Mouse (Mus musculus) liver, embryonic 14.5 days (tissue): ENCODE measurements around the gene Macf1. TPM values are rescaled to one million over a fixed set of nuclear protein-coding genes. Genes with fewer than 3 reads are reported as not detected.

ENCODE experiments used
- ATAC-seq: fragments of 200-750 bp; cut with Nextera tagmentation; 2 replicates; pipeline ENCODE4 v1.8.0; 2017; ENCODE audit warnings: moderate number of reproducible peaks, mild to moderate bottlenecking, moderate library complexity; ENCODE audit not compliant: insufficient read depth
- DNase-seq, 3 experiments: peaks; one replicate each; pipeline ENCODE4 v3.0.0-alpha.2; 2012 to 2013; ENCODE audit warnings: low read depth in 3 of 3, low spot score in 3 of 3
- H3K27ac ChIP-seq: fragments of 300-500 bp; sonication (generic); 2 replicates; pipeline ENCODE4 v1.5.1; 2014; ENCODE audit warnings: moderate library complexity, mild to moderate bottlenecking, control low read depth, inconsistent platforms
- H3K27me3 ChIP-seq: fragments of 300-500 bp; sonication (generic); 2 replicates; pipeline ENCODE4 v1.6.1; 2014; ENCODE audit warnings: mild to moderate bottlenecking, low read length, moderate library complexity; ENCODE audit not compliant: control insufficient read depth, insufficient read depth
- H3K36me3 ChIP-seq: fragments of 300-500 bp; sonication (generic); replicated peaks from 2 replicates; pipeline ENCODE4 v1.6.1; 2014; ENCODE audit warnings: low read depth; ENCODE audit not compliant: control insufficient read depth, insufficient read depth
- H3K4me1 ChIP-seq, 2 experiments: fragments of 200-500 bp in 1 of 2; fragments of 300-500 bp in 1 of 2; sonication (generic) in 1 of 2; replicated peaks; 2 replicates each; pipeline ENCODE4 v1.6.1; 2012 to 2014; ENCODE audit warnings: antibody characterized with exemption in 1 of 2, inconsistent platforms in 1 of 2, low read length in 1 of 2; ENCODE audit not compliant: control insufficient read depth in 2 of 2, insufficient read depth in 2 of 2
- H3K4me2 ChIP-seq: fragments of 300-500 bp; sonication (generic); 2 replicates; pipeline ENCODE4 v1.6.1; 2014; ENCODE audit warnings: low read depth, mild to moderate bottlenecking, control low read depth, moderate library complexity
- H3K4me3 ChIP-seq, 2 experiments: fragments of 200-500 bp in 1 of 2; fragments of 300-500 bp in 1 of 2; sonication (generic) in 1 of 2; 2 replicates each; pipeline ENCODE4 v1.5.1; 2012 to 2014; ENCODE audit warnings: low read depth in 2 of 2, low read length in 2 of 2, mild to moderate bottlenecking in 2 of 2, control low read depth in 1 of 2, inconsistent platforms in 1 of 2, moderate library complexity in 1 of 2; ENCODE audit not compliant: insufficient read depth in 1 of 2
- H3K9ac ChIP-seq: fragments of 300-500 bp; sonication (generic); replicated peaks from 2 replicates; pipeline ENCODE4 v1.6.1; 2014; ENCODE audit warnings: mild to moderate bottlenecking, control low read depth, moderate library complexity
- H3K9me3 ChIP-seq: fragments of 300-500 bp; sonication (generic); 2 replicates; pipeline ENCODE4 v1.6.1; 2016; ENCODE audit warnings: low read length, mixed read lengths; ENCODE audit not compliant: control insufficient read depth
- CTCF ChIP-seq: IDR thresholded peaks from 2 replicates; pipeline ENCODE4 v1.5.1; 2016; ENCODE audit warnings: antibody characterized with exemption, low read depth, control low read depth
- EP300 ChIP-seq: IDR thresholded peaks from 2 replicates; pipeline ENCODE4 v1.6.1; 2016; ENCODE audit warnings: antibody characterized with exemption, low read depth
- WGBS: fragments of 180-500 bp; shearing (Covaris S2); extraction: QIAGEN DNeasy Blood & Tissue Kit; methylation state at CpG from one replicate; pipeline ENCODE4 v1.1.7; 2014; ENCODE audit not compliant: insufficient replicate concordance; 5-methylcytosine and 5-hydroxymethylcytosine counted together
- polyA plus RNA-seq, 2 experiments: library from polyadenylated mRNA; depleted of rRNA in 1 of 2; stranded (reverse) in 1 of 2; unstranded in 1 of 2; fragments of >200 nt; fragmentation: Nextera tagmentation in 1 of 2; extraction: Ambion mirVana in 1 of 2; gene quantifications; 2 replicates each; pipeline versions ENCODE4 v1.2.1 to v1.2.3; 2012 to 2014

The Macf1 gene
- polyA plus RNA-seq, 2 experiments, result 13.4 to 15.1 TPM

- 78% methylated on average over 6 of the region's 6 CpGs for WGBS
- Histone ChIP-seq H3K9ac (no peak overlapping the region), H3K27ac (no peak overlapping the region), H3K36me3 (no peaks in the 10 kb centered on the region), H3K4me3 (no peak overlapping the region), H3K4me2 (no peak overlapping the region), H3K27me3 (no peaks in the 10 kb centered on the region), H3K4me1 (0 out of 4 replicates have a peak, but pooled peaks cover 0 to 4% of the 10 kb centered on the region in 2 experiments), H3K9me3 (no peaks in the 10 kb centered on the region)
- TF ChIP-seq EP300 (no peak), CTCF (no peak)
- DNase-seq (no peak), ATAC-seq (no peak)
Measured at GRCm38 (mm10) chr4:123649131-123649530, 35.0 kb downstream of the Macf1 start.

GRCm38 (mm10) chr4:123647668-123648067 lies 36.5 kb downstream of the Macf1 start:
- no peak overlapping the region for H3K27ac ChIP-seq
- TF ChIP-seq EP300 (no peak), CTCF (no peak)
- no peak overlapping the region for H3K9ac ChIP-seq
- peaks cover 0 to 5% of the 10 kb centered on the region in 2 experiments; a peak in 1 of 4 replicates for H3K4me1 ChIP-seq
- H3K27me3 ChIP-seq, result no peaks in the 10 kb centered on the region
- H3K4me2 ChIP-seq, result no peak overlapping the region
- no peak for ATAC-seq
- WGBS, result 70% methylated on average over 4 of the region's 4 CpGs
- no peaks in the 10 kb centered on the region for H3K36me3 ChIP-seq
- no peak for DNase-seq
- no peaks in the 10 kb centered on the region for H3K9me3 ChIP-seq
- H3K4me3 ChIP-seq, result no peak overlapping the region

- TF ChIP-seq CTCF (no peak), EP300 (no peak)
- no peak overlapping the region for H3K9ac ChIP-seq
- no peaks in the 10 kb centered on the region for H3K9me3 ChIP-seq
- H3K27me3 ChIP-seq, result no peaks in the 10 kb centered on the region
- WGBS, result 51% methylated on average over 2 of the region's 2 CpGs
- H3K4me1 ChIP-seq, result peaks cover 0 to 2% of the 10 kb centered on the region in 2 experiments; a peak in 1 of 4 replicates
- no peak overlapping the region for H3K4me2 ChIP-seq
- no peak for DNase-seq
- H3K36me3 ChIP-seq, result no peaks in the 10 kb centered on the region
- H3K27ac ChIP-seq, result no peak overlapping the region
- H3K4me3 ChIP-seq, result no peak overlapping the region
- ATAC-seq, result no peak
Measured at GRCm38 (mm10) chr4:123647109-123647508, 37.1 kb downstream of the Macf1 start.

- Histone ChIP-seq H3K27ac (no peak overlapping the region), H3K9ac (no peak overlapping the region), H3K4me1 (peaks cover 0 to 2% of the 10 kb centered on the region in 2 experiments; a peak in 1 of 4 replicates), H3K4me3 (no peak overlapping the region), H3K27me3 (no peaks in the 10 kb centered on the region), H3K9me3 (no peaks in the 10 kb centered on the region), H3K4me2 (no peak overlapping the region), H3K36me3 (no peaks in the 10 kb centered on the region)
- TF ChIP-seq EP300, result no peak
- no peak for TF ChIP-seq CTCF
- DNase-seq (no peak), ATAC-seq (no peak)
- 78% methylated on average over 3 of the region's 3 CpGs for WGBS
Measured at GRCm38 (mm10) chr4:123645246-123645845, 38.8 kb downstream of the Macf1 start.

GRCm38 (mm10) chr4:123643561-123643960 lies 40.6 kb downstream of the Macf1 start:
- DNase-seq (no peak), ATAC-seq (no peak)
- Histone ChIP-seq H3K4me2 (no peak overlapping the region), H3K4me1 (peaks cover 0 to 2% of the 10 kb centered on the region in 2 experiments; a peak in 1 of 4 replicates), H3K4me3 (no peak overlapping the region), H3K9me3 (no peaks in the 10 kb centered on the region), H3K27me3 (no peaks in the 10 kb centered on the region), H3K36me3 (no peaks in the 10 kb centered on the region), H3K27ac (no peak overlapping the region), H3K9ac (no peak overlapping the region)
- WGBS, result 85% methylated on average over 6 of the region's 6 CpGs
- TF ChIP-seq CTCF (no peak), EP300 (no peak)
